Mouse (Mus musculus) CH12.LX (cell line): ENCODE measurements around the gene Nck2. TPM values are rescaled to one million over a fixed set of nuclear protein-coding genes. Genes with fewer than 3 reads are reported as not detected.

Experiments used
- DNase-seq: peaks from one replicate; pipeline ENCODE4 v3.0.0-alpha.2; 2013; ENCODE audit errors: extremely low read depth
- H3K27ac ChIP-seq: 2 replicates; pipeline ENCODE4 v1.5.1; 2012; ENCODE audit warnings: low read depth, mild to moderate bottlenecking, control low read depth, moderate library complexity; ENCODE audit not compliant: insufficient read depth
- H3K27me3 ChIP-seq: replicated peaks from 2 replicates; pipeline ENCODE3; 2012; ENCODE audit warnings: inconsistent platforms
- H3K36me3 ChIP-seq, 2 experiments: replicated peaks in 1 of 2; 2 replicates each; pipeline versions ENCODE3 to v1.6.1; 2012; ENCODE audit warnings: inconsistent platforms in 1 of 2, low read length in 1 of 2, mild to moderate bottlenecking in 1 of 2, mixed read lengths in 1 of 2, moderate library complexity in 1 of 2; ENCODE audit not compliant: control insufficient read depth in 1 of 2, insufficient read depth in 1 of 2
- H3K4me1 ChIP-seq, 2 experiments: 2 replicates each; pipeline ENCODE4 v1.6.1; 2012; ENCODE audit warnings: inconsistent platforms in 1 of 2, moderate library complexity in 1 of 2; ENCODE audit not compliant: insufficient read depth in 2 of 2, control insufficient read depth in 1 of 2
- H3K4me2 ChIP-seq: 2 replicates; pipeline ENCODE4 v1.6.1; 2012; ENCODE audit warnings: low read depth, mild to moderate bottlenecking, control low read depth; ENCODE audit not compliant: poor library complexity, insufficient read depth, severe bottlenecking
- H3K4me3 ChIP-seq, 3 experiments: fragments of 150-350 bp in 1 of 3; sonication (generic) in 1 of 3; replicated peaks in 1 of 3; 2 replicates each; pipeline versions ENCODE3 to v1.5.1; 2011 to 2012; ENCODE audit warnings: low read depth in 2 of 3, low read length in 2 of 3, mild to moderate bottlenecking in 2 of 3, moderate library complexity in 2 of 3, control low read depth in 1 of 3, improper control_type of control experiment in 1 of 3, inconsistent platforms in 1 of 3, mixed read lengths in 1 of 3; ENCODE audit not compliant: poor library complexity in 1 of 3
- H3K79me2 ChIP-seq: replicated peaks from 2 replicates; pipeline ENCODE4 v1.6.1; 2012; ENCODE audit warnings: mild to moderate bottlenecking, moderate library complexity; ENCODE audit not compliant: control insufficient read depth, poor library complexity, insufficient read depth, severe bottlenecking; ENCODE audit errors: extremely low read depth
- H3K9ac ChIP-seq: 2 replicates; pipeline ENCODE4 v1.6.1; 2012; ENCODE audit warnings: low read depth, mild to moderate bottlenecking, control low read depth, moderate library complexity; ENCODE audit not compliant: insufficient read depth
- H3K9me3 ChIP-seq: replicated peaks from 2 replicates; pipeline ENCODE3; 2012; ENCODE audit warnings: low read length, inconsistent platforms, mixed read lengths
- BHLHE40 ChIP-seq: IDR thresholded peaks from 2 replicates; pipeline ENCODE4 v1.6.1; 2011; ENCODE audit warnings: mild to moderate bottlenecking, low read depth, low read length, improper control_type of control experiment
- CHD2 ChIP-seq: IDR thresholded peaks from 2 replicates; pipeline ENCODE4 v1.6.1; 2011; ENCODE audit warnings: low read length, improper control_type of control experiment
- CTCF ChIP-seq, 2 experiments: IDR thresholded peaks in 1 of 2; conservative IDR thresholded peaks in 1 of 2; 2 replicates each; pipeline ENCODE4 v1.5.1; 2011 to 2012; ENCODE audit warnings: low read depth in 2 of 2, low read length in 2 of 2, improper control_type of control experiment in 1 of 2, inconsistent platforms in 1 of 2, mild to moderate bottlenecking in 1 of 2, moderate library complexity in 1 of 2
- ELF1 ChIP-seq: IDR thresholded peaks from 2 replicates; pipeline ENCODE4 v1.6.1; 2014; ENCODE audit warnings: low read depth, mild to moderate bottlenecking, inconsistent platforms, low read length, improper control_type of control experiment
- EP300 ChIP-seq: IDR thresholded peaks from 2 replicates; pipeline ENCODE4 v1.6.1; 2011; ENCODE audit warnings: low read length, improper control_type of control experiment
- JUN ChIP-seq: IDR thresholded peaks from 2 replicates; pipeline ENCODE4 v1.6.1; 2011; ENCODE audit warnings: low read depth, mild to moderate bottlenecking, low read length, improper control_type of control experiment, moderate library complexity; ENCODE audit not compliant: insufficient read depth
- JUND ChIP-seq: conservative IDR thresholded peaks from 2 replicates; pipeline ENCODE4 v1.6.1; 2011; ENCODE audit warnings: low read depth, low read length, improper control_type of control experiment
- KAT2A ChIP-seq: IDR thresholded peaks from 2 replicates; pipeline ENCODE4 v1.6.1; 2012; ENCODE audit warnings: low read length, improper control_type of control experiment, inconsistent platforms; ENCODE audit not compliant: insufficient replicate concordance
- MAFK ChIP-seq: IDR thresholded peaks from 2 replicates; pipeline ENCODE4 v1.6.1; 2011; ENCODE audit warnings: low read length, improper control_type of control experiment; ENCODE audit not compliant: insufficient replicate concordance
- MAZ ChIP-seq: IDR thresholded peaks from 2 replicates; pipeline ENCODE4 v1.6.1; 2012; ENCODE audit warnings: low read depth, mild to moderate bottlenecking, inconsistent platforms, low read length, improper control_type of control experiment, moderate library complexity
- MEF2A ChIP-seq: IDR thresholded peaks from 2 replicates; pipeline ENCODE4 v1.6.1; 2014; ENCODE audit warnings: low read depth, mild to moderate bottlenecking, inconsistent platforms, low read length, improper control_type of control experiment, borderline replicate concordance
- MXI1 ChIP-seq: IDR thresholded peaks from 2 replicates; pipeline ENCODE4 v1.6.1; 2011; ENCODE audit warnings: mild to moderate bottlenecking, low read depth, low read length, improper control_type of control experiment
- NRF1 ChIP-seq: IDR thresholded peaks from 2 replicates; pipeline ENCODE4 v1.6.1; 2014; ENCODE audit warnings: low read depth, mild to moderate bottlenecking, inconsistent platforms, low read length, improper control_type of control experiment, moderate library complexity
- POLR2A ChIP-seq: IDR thresholded peaks from 2 replicates; pipeline ENCODE4 v1.6.1; 2011; ENCODE audit warnings: low read depth, mild to moderate bottlenecking, improper control_type of control experiment, low read length
- POLR2AphosphoS2 ChIP-seq: IDR thresholded peaks from 2 replicates; pipeline ENCODE4 v1.6.1; 2011; ENCODE audit warnings: low read depth, low read length, improper control_type of control experiment
- RAD21 ChIP-seq: IDR thresholded peaks from 2 replicates; pipeline ENCODE4 v1.6.1; 2011; ENCODE audit warnings: low read depth, mild to moderate bottlenecking, low read length, improper control_type of control experiment, moderate library complexity
- RCOR1 ChIP-seq: conservative IDR thresholded peaks from 2 replicates; pipeline ENCODE4 v1.6.1; 2012; ENCODE audit warnings: low read depth, mild to moderate bottlenecking, inconsistent platforms, low read length, improper control_type of control experiment
- SIN3A ChIP-seq: IDR thresholded peaks from 2 replicates; pipeline ENCODE4 v1.6.1; 2012; ENCODE audit warnings: low read length, improper control_type of control experiment, inconsistent platforms
- TCF12 ChIP-seq: IDR thresholded peaks from 2 replicates; pipeline ENCODE4 v1.6.1; 2014; ENCODE audit warnings: low read depth, mild to moderate bottlenecking, inconsistent platforms, low read length, improper control_type of control experiment
- USF1 ChIP-seq: IDR thresholded peaks from 2 replicates; pipeline ENCODE4 v1.6.1; 2014; ENCODE audit warnings: low read depth, mild to moderate bottlenecking, inconsistent platforms, low read length, improper control_type of control experiment
- USF2 ChIP-seq: conservative IDR thresholded peaks from 2 replicates; pipeline ENCODE4 v1.6.1; 2011; ENCODE audit warnings: low read depth, low read length, improper control_type of control experiment
- ZC3H11A ChIP-seq: IDR thresholded peaks from 2 replicates; pipeline ENCODE4 v1.6.1; 2012; ENCODE audit warnings: low read depth, mild to moderate bottlenecking, inconsistent platforms, low read length, improper control_type of control experiment
- ZKSCAN1 ChIP-seq: IDR thresholded peaks from 2 replicates; pipeline ENCODE4 v1.6.1; 2012; ENCODE audit warnings: low read depth, inconsistent platforms, low read length, improper control_type of control experiment, borderline replicate concordance
- ZNF384 ChIP-seq: IDR thresholded peaks from 2 replicates; pipeline ENCODE4 v1.6.1; 2012; ENCODE audit warnings: low read depth, low read length, improper control_type of control experiment, inconsistent platforms
- dilution Hi-C: fragments of 300-500 bp; cut with MboI; formaldehyde crosslinking; loops from 2 replicates; pipeline ENCODE4 v1.14.3; 2020; ENCODE audit warnings: low sequenced_read_pairs; ENCODE audit not compliant: extremely low pct_unique_long_range_greater_than_20kb, extremely low pct_ligation_motif_present
- in situ Hi-C: fragments of 300-500 bp; cut with MboI; formaldehyde crosslinking; loops from 3 replicates; pipeline ENCODE4 v1.14.3; 2019; ENCODE audit warnings: low sequenced_read_pairs, low pct_ligation_motif_present, low pct_unique_long_range_greater_than_20kb, mixed read lengths
- polyA plus RNA-seq: library from polyadenylated mRNA; unstranded; fragments of >175 nt; gene quantifications from 2 replicates; pipeline ENCODE4 v1.2.1, GENCODE M21; 2012; ENCODE audit warnings: low read depth; ENCODE audit not compliant: insufficient read length
- total RNA-seq, 2 experiments: library from RNA; depleted of rRNA; stranded (reverse); fragments of 300-350 nt in 1 of 2; fragments of >200 nt in 1 of 2; gene quantifications; 2 replicates each; pipeline ENCODE4 v1.2.3; 2012 to 2014

The Nck2 gene
- total and polyA plus RNA-seq, 3 experiments = 4.4 to 7.6 (median 4.6) TPM

DNA sequence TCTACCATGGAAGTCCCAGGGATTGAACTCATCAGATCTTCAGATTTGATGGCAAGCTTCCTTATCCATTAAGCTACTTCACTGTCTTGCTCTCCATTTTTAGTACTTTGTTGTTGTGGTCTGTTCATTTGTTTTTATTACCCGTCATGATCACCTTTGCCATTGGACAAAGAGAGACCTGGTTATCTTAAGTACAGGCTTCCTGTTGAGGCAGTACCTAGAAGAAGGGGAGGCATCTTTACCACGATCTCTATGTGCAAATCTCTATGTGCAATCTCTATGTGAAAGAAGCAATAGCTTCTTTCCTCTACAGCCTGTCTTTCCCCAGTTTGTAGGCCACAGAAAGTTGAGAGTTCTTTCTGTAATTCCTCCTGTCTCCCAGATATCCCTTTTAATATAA lies 91.9 kb downstream of the Nck2 start:
- Histone ChIP-seq H3K9ac (no peak overlapping the region), H3K9me3 (no peaks in the 10 kb centered on the region), H3K4me1 (peaks cover 11 to 70% of the 10 kb centered on the region in 2 experiments; a peak in 3 of 4 replicates), H3K4me3 (no peak overlapping the region), H3K4me2 (no peak overlapping the region), H3K36me3 (peaks cover 0 to 8% of the 10 kb centered on the region in 2 experiments), H3K27me3 (no peaks in the 10 kb centered on the region), H3K79me2 (no peaks in the 10 kb centered on the region), H3K27ac (no peak overlapping the region)
- TF ChIP-seq EP300 = no peak
- no peak for TF ChIP-seq RCOR1
- TF ChIP-seq CTCF (conservative IDR thresholded peaks at IDR 0.05 in 1 of 2, IDR thresholded peaks at IDR 0.05 in 1 of 2; ENCODE audit: low read depth in 2 of 2, low read length in 2 of 2) = no peak
- TF ChIP-seq MAZ = no peak
- TF ChIP-seq USF1 = no peak
- no peak for TF ChIP-seq MAFK
- TF ChIP-seq ZC3H11A = no peak
- TF ChIP-seq ELF1 = no peak
- no peak for TF ChIP-seq MEF2A
- no peak for TF ChIP-seq POLR2AphosphoS2
- no peak for TF ChIP-seq BHLHE40
- TF ChIP-seq NRF1 = no peak
- no peak for TF ChIP-seq MXI1
- TF ChIP-seq ZNF384 = no peak
- no peak for TF ChIP-seq USF2
- TF ChIP-seq CHD2 = no peak
- TF ChIP-seq KAT2A = no peak
- in situ Hi-C loops = no loop called here
- dilution Hi-C loops = no loop called here
- DNase-seq = no peak

DNA sequence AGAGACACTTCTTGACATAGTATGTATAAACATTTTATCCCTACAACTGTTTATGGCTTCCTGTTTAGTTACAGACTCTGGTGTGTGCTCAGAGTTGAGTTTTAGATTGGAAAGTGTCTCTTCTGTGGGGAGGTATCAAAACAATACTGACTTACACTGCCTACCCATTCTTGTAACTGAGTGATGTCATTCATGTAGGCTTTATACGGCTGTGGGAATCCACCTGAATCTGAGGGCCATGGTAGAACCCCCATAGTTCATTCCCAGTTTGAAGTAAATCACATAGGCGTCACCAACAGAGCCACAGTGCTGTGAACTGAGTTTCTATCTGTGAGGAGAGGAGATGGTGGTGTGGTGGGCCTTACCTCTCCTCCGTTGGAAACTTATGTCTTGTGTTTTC lies 92.6 kb downstream of the Nck2 start:
- Histone ChIP-seq H3K4me3 (no peak overlapping the region), H3K9me3 (no peaks in the 10 kb centered on the region), H3K9ac (no peak overlapping the region), H3K27me3 (no peaks in the 10 kb centered on the region), H3K4me2 (no peak overlapping the region), H3K36me3 (peaks cover 0 to 8% of the 10 kb centered on the region in 2 experiments), H3K27ac (no peak overlapping the region), H3K79me2 (no peaks in the 10 kb centered on the region), H3K4me1 (peaks cover 11 to 69% of the 10 kb centered on the region in 2 experiments; a peak in 3 of 4 replicates)
- TF ChIP-seq ZKSCAN1 (no peak), MAZ (no peak), TCF12 (no peak), SIN3A (no peak), RAD21 (no peak), POLR2A (no peak), USF2 (no peak), JUND (no peak), KAT2A (no peak), JUN (no peak)
- in situ Hi-C loops = no loop called here
- dilution Hi-C loops = no loop called here
- DNase-seq = no peak
